Mouse (Mus musculus) forebrain, embryonic 11.5 days (tissue): ENCODE results near the gene Gm128. TPM values are rescaled to one million over a fixed set of nuclear protein-coding genes. Genes with fewer than 3 reads are reported as not detected.
A peak's percentile ranks its signal among the peaks of the same experiment; 100 is the strongest.

ENCODE experiments used
- ATAC-seq: fragments of 200-750 bp; cut with Nextera tagmentation; replicated peaks from 2 replicates; pipeline ENCODE4 v1.8.0; 2017; ENCODE audit warnings: moderate TSS enrichment; ENCODE audit not compliant: low FRiP score
- DNase-seq: peaks from one replicate; pipeline ENCODE4 v3.0.0-alpha.2; 2017; ENCODE audit warnings: low spot score
- H3K27ac ChIP-seq: fragments of 300-500 bp; sonication (generic); 2 replicates; pipeline ENCODE4 v1.5.1; 2014; ENCODE audit warnings: low read depth, low read length
- H3K27me3 ChIP-seq: fragments of 300-500 bp; sonication (generic); 2 replicates; pipeline ENCODE4 v1.6.1; 2014; ENCODE audit warnings: mild to moderate bottlenecking, low read length, mixed read lengths; ENCODE audit not compliant: control insufficient read depth, insufficient read depth
- H3K36me3 ChIP-seq: fragments of 300-500 bp; sonication (generic); 2 replicates; pipeline ENCODE4 v1.6.1; 2014; ENCODE audit warnings: mild to moderate bottlenecking, low read length, moderate library complexity, mixed read lengths; ENCODE audit not compliant: control insufficient read depth, insufficient read depth
- H3K4me1 ChIP-seq: fragments of 300-500 bp; sonication (generic); replicated peaks from 2 replicates; pipeline ENCODE4 v1.6.1; 2014; ENCODE audit warnings: low read length, mixed read lengths; ENCODE audit not compliant: control insufficient read depth, insufficient read depth
- H3K4me2 ChIP-seq: fragments of 300-500 bp; sonication (generic); 2 replicates; pipeline ENCODE4 v1.6.1; 2014; ENCODE audit warnings: low read depth, mild to moderate bottlenecking, low read length, moderate library complexity, mixed read lengths; ENCODE audit not compliant: severe bottlenecking
- H3K4me3 ChIP-seq: fragments of 300-500 bp; sonication (generic); 2 replicates; pipeline ENCODE4 v1.5.1; 2014; ENCODE audit warnings: low read depth, low read length
- H3K9ac ChIP-seq: fragments of 300-500 bp; sonication (generic); 2 replicates; pipeline ENCODE4 v1.6.1; 2014; ENCODE audit warnings: low read length
- H3K9me3 ChIP-seq: fragments of 300-500 bp; sonication (generic); 2 replicates; pipeline ENCODE4 v1.6.1; 2016; ENCODE audit warnings: low read length, mixed read lengths; ENCODE audit not compliant: control insufficient read depth
- WGBS: fragments of 180-500 bp; shearing (Covaris S2); extraction: QIAGEN DNeasy Blood & Tissue Kit; methylation state at CpG from one replicate; pipeline ENCODE4 v1.1.7; 2014; 5-methylcytosine and 5-hydroxymethylcytosine counted together
- polyA plus RNA-seq: library from polyadenylated mRNA; unstranded; fragments of >200 nt; fragmentation: Nextera tagmentation; extraction: Ambion mirVana; gene quantifications from 2 replicates; pipeline ENCODE4 v1.2.1, GENCODE M21; 2014

Gm128 gene
- polyA plus RNA-seq, 1 experiment from 2014 or later, result 0.21 TPM

DNA sequence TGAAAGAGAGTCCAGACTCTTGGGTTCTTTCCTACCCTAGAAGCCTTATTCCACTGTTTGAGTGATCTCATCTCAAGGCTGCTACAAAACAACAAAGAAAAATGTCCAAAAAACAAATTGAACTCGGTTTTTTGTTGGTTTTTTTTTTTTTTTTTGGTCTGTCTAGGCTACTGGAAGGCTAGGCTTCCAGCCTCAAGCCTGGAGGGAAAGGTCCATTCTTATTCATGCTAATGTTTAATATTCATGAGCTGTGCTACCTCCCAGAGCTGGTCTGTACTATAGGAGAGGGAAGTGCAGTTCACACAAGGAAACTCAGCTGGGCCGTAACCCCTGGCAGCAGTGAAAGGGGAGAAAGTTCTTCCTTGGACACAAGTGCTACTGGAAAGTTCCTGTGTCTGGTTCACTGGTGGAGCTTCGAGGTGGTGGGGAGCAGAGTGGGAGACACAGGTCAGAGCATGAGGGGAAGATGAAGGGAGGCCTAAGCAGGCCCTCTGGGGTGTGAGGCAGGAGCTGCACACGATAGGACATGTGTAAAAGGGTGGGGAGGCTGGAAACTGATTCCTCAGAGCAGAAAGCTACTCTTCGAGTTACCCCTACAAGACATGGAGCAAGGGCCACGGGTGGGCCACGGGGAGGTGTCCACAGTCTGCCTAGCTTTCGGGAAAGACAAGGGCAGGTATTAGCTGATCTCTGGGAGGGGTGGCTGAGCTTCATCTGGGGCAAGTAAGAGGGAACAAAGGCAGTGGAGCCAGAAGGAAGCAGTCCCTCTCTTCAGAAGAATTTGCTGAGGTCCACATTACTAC is 10.7 kb downstream of the Gm128 start:
- peak overlapping the region; percentile 95 for H3K4me3 ChIP-seq
- peaks cover 15% of the 10 kb centered on the region; the same call in 1 of the 2 replicates for H3K4me1 ChIP-seq
- no peaks in the 10 kb centered on the region for H3K9me3 ChIP-seq
- ATAC-seq (peak; percentile 19; the same call in 1 of the 2 replicates), DNase-seq (peak; percentile 63)
- no peaks in the 10 kb centered on the region for H3K27me3 ChIP-seq
- peak overlapping the region; percentile 93 for H3K4me2 ChIP-seq
- H3K36me3 ChIP-seq, result peaks cover 20% of the 10 kb centered on the region
- H3K27ac ChIP-seq, result peak overlapping the region; percentile 94
- peak overlapping the region; percentile 96 for H3K9ac ChIP-seq
- 36% methylated on average over 8 of the region's 8 CpGs for WGBS

DNA sequence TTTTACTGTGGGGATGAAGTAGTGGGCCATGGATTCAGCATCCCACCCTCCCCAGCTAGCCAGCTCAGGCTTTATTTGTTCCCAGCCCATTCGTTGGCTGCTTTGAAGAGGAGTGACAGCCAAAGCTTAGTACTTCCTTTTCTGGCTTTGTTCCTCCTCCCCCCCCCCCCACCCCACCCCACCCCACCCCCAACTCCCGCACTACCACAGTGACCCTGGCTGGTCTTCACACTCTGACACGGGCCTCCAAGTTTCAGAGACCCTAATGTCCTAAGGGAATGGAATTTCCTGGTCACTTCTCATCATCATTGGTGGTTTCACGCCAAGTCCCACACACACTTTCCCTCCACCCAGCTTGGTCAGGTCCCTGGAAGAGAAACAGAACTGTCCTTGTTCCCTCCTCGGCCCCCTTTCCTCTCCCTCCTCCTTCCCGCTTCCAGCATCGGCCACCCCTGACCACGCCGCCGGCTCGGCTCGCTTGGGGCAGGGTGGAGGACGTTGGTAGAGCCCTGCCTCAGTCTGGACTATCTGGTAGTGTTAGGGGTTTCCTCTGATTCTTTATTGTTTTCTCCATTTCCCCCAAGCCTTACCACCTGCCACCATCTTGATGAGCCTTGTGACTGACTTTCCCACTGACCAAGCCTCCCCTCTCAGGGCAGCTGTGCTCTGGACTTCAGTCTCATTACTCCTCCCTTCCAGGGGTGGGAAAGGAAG is 11.5 kb downstream of the Gm128 start:
- Histone ChIP-seq H3K4me3 (peak overlapping the region; percentile 95), H3K27ac (peak overlapping the region; percentile 94), H3K9ac (peak overlapping the region; percentile 96), H3K4me2 (peak overlapping the region; percentile 93), H3K27me3 (no peaks in the 10 kb centered on the region), H3K4me1 (peaks cover 15% of the 10 kb centered on the region; the same call in 1 of the 2 replicates), H3K9me3 (no peaks in the 10 kb centered on the region), H3K36me3 (peaks cover 20% of the 10 kb centered on the region)
- peak; percentile 76 for DNase-seq
- WGBS, result 1% methylated on average over 13 of the region's 13 CpGs
- ATAC-seq, result peak; percentile 29; the same call in 1 of the 2 replicates

DNA sequence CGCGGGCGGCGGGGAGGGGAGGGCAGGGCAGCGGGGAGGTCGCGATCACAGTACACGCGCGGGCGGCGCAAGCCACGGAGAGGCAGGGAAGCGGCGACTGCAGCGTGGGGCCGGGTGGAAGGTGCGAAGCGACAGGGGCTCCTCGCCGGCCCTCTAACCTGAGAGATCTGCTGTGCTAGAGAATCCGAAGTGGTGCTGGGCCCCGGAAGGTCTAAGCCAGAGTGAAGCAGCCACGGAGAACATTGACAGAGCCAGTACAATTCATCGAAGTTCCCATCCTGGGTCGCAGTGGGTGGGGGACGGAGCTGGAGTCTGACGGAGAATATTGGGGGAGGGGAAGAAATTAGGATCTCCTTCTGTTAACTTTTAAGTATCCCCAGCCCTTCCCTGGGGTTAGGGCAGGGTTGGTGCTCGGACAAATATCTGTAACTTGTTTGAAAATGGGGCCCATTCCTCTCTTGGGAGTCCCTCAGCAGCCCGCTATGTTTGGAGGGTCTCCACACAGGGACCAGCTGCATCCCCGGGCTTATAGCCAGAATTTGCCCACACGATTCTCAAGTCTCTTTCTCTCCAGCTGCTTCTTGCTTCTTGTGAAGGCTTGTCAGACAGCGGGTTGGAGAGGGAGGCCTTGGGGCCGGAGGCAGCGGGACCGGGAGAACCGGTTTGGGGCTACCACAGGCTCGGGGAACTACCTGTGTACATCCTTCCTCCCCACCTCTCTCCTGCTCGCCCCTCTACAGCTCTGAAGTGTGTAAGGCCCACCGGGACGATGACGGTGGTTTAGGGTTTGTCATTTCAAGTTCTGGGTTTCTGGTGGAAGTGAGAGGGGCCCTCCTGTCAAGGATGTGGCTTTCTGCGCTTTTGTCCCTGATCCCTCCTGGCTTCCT is 12.3 kb downstream of the Gm128 start:
- DNase-seq (peak; percentile 65), ATAC-seq (peak; percentile 16)
- Histone ChIP-seq H3K27ac (peak overlapping the region; percentile 94), H3K4me3 (peak overlapping the region; percentile 95), H3K4me2 (peak overlapping the region; percentile 93), H3K4me1 (peaks cover 19% of the 10 kb centered on the region), H3K27me3 (no peaks in the 10 kb centered on the region), H3K9ac (peak overlapping the region; percentile 96), H3K9me3 (no peaks in the 10 kb centered on the region), H3K36me3 (peaks cover 20% of the 10 kb centered on the region)
- under 1% methylated on average over 43 of the region's 43 CpGs for WGBS

DNA sequence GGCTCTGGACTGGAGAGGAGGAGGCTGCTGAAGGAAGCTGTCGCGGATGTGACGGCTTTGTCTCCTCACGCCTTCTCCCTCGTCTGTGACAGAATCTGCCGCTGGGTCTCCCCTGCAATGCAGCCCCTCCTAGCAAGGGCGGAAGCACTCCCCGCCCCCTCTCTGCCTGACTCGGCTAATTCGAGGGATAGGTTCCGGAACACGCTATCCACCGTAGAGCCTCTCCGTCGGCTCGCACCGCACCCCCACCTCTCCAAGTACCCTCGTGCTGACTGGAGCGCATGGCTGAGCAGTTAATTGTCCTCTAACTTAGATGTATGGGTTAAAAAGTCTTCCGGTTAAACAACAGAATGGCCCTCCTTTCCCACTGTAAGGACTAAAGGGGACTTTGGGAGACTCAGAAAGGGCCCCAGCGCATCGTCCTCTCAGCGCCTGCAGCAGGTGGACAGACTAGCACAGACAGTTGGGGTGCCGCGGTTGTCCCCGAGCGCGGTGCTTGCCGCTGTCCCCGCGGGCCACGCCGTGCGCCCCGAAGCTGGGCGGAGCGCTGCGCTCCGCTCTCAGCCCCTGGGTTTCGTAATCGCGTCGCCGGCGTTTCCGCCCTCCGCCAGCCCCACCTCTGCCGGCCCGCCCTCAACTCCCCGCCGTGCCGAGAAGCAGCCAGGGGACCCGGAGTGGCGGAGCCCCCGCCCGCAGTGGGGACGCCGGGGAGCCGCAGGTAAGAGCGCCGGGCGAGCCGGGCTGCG is 13.1 kb downstream of the Gm128 start, which contains the start of gene Cdc42se1:
Cdc42se1 (plus strand) TSS at position 585 of the 746 bp plus-strand sequence.
- peaks cover 16% of the 10 kb centered on the region for H3K36me3 ChIP-seq
- H3K4me3 ChIP-seq, result peak within 1 kb of the TSS; percentile 95
- H3K27me3 ChIP-seq, result no peaks in the 10 kb centered on the region
- peak within 1 kb of the TSS; percentile 96 for H3K9ac ChIP-seq
- H3K4me1 ChIP-seq, result peaks cover 21% of the 10 kb centered on the region
- DNase-seq, result peak; percentile 92
- H3K9me3 ChIP-seq, result no peaks in the 10 kb centered on the region
- ATAC-seq, result peak; percentile 83
- under 1% methylated on average over 64 of the region's 64 CpGs for WGBS
- H3K4me2 ChIP-seq, result peak within 1 kb of the TSS; percentile 93
- H3K27ac ChIP-seq, result peak within 1 kb of the TSS; percentile 94

DNA sequence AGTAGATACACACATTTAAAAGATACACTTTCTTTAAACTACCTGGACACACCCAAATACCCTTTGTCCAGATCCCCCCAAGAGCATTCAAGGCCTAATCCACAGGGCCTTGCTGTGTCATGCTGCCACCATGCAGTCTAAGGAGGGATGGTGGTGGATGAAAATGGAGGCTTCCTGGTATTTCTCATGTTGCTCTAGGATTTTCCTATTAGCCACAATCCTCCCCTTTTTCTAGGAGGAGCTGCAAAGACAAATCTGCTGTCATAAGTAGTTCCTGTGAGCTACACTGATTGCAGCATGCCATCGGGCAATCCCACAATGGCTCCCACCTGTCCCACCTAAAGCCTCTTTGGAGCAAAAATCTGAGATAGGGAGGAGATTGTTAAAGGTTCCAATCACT is 14.2 kb downstream of the Gm128 start:
- 30% methylated on average over 1 of the region's 1 CpGs for WGBS
- DNase-seq (no peak), ATAC-seq (no peak)
- Histone ChIP-seq H3K36me3 (peaks cover 7% of the 10 kb centered on the region; the same call in 1 of the 2 replicates), H3K27ac (peak overlapping the region; percentile 94; the same call in 1 of the 2 replicates), H3K9me3 (no peaks in the 10 kb centered on the region), H3K4me1 (peaks cover 21% of the 10 kb centered on the region), H3K4me3 (peak overlapping the region; percentile 95), H3K4me2 (peak overlapping the region; percentile 93), H3K27me3 (no peaks in the 10 kb centered on the region), H3K9ac (peak overlapping the region; percentile 96)

DNA sequence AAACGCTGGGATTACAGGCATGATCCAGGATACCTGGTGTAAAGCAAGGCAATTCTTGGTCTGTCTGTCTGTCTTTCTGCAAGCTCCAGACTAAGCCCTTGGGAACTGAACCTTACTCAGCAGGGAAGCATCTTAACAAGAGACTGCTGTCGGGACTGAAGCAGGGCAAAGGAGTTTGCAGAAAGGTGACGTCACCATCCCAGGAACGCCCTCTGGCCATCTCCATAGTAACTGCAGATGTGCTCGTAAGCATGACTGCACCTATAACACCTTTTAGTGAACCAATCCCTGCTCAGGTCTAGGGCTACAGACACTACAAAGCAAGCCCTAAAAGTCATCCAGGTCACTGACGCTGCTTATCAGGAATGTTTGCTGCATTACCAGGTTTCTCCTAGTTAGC is 17.1 kb downstream of the Gm128 start:
- Histone ChIP-seq H3K4me2 (peak overlapping the region; percentile 24; the same call in 1 of the 2 replicates), H3K9me3 (no peaks in the 10 kb centered on the region), H3K27ac (no peak overlapping the region), H3K9ac (no peak overlapping the region), H3K4me1 (peaks cover 8% of the 10 kb centered on the region), H3K36me3 (peaks cover 2% of the 10 kb centered on the region; the same call in 1 of the 2 replicates), H3K4me3 (no peak overlapping the region), H3K27me3 (no peaks in the 10 kb centered on the region)
- WGBS, result 14% methylated on average over 6 of the region's 6 CpGs
- peak; percentile 75 for DNase-seq
- no peak for ATAC-seq

DNA sequence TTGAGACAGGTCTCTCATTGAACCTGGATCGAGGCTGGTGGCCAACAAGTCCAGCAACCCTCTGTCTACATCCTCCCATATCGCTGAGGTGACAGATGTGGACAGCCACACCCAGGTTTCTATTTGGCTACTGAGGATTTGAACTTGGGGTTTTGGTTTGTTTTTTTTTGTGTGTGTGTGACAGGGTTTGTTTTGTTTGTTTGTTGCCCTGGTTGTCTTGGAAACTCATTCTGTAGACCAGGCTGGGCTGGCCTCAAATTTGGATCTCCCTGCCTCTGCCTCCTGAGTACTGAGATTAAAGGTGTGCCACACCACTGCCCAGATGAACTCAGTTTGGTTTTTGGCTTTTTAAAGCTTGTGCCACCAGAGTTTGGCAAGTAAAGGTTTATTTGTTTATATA is 18.4 kb downstream of the Gm128 start:
- H3K27ac ChIP-seq, result no peak overlapping the region
- peaks cover 4% of the 10 kb centered on the region; the same call in 1 of the 2 replicates for H3K36me3 ChIP-seq
- no peaks in the 10 kb centered on the region for H3K9me3 ChIP-seq
- DNase-seq, result no peak
- H3K27me3 ChIP-seq, result no peaks in the 10 kb centered on the region
- no peak overlapping the region for H3K9ac ChIP-seq
- H3K4me2 ChIP-seq, result no peak overlapping the region
- ATAC-seq, result no peak
- peaks cover 8% of the 10 kb centered on the region for H3K4me1 ChIP-seq
- 89% methylated on average over 2 of the region's 2 CpGs for WGBS
- no peak overlapping the region for H3K4me3 ChIP-seq
